9 mouse cellular contexts compared by ENCODE assay signal in the genomic region with DNA sequence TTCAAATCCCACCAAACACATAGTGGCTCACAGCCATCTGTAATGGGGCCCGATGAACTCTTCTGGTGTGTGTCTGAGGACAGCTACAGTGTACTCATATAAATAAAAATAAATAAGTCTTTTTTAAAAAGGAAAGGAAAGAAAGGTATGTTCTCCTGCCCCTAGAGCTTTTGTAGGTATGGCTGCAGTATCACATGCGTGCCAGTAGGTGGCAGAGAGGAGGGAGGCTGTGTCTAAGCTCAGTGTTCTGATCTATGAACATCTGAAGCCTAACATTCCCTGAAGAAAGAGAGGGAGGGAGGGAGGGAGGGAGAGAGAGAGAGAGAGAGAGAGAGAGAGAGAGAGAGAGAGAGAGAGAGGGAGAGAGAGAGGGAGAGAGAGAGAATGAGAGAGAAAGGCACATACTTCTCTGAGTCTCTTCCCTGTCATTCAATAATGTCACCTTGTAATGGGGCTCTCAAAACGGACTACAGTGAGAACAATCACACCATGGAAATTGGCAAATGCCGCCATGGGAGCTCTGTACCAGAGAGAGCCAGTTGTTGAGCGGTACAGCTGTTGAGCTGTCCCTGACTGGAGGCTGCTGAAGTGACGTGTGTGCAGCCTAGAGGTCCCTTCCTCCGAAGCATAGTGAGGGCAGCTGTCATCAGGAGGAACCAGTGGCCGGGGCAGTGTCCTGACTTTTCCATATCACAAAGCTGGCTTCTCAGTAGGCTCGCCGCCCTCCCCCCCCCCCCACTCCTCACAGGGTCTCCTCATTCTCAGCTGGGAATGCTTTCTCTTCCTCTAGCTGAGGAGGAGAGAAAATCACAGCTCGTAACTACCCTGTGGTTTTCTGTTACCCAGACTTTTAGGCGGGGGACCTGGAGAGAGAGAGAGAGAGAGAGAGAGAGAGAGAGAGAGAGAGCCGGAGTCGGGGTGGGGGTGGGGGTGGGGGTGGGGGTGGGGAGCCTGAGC. TPM values are rescaled to one million over a fixed set of nuclear protein-coding genes. Genes with fewer than 3 reads are reported as not detected.
A peak's percentile ranks its signal among the peaks of the same experiment; 100 is the strongest.
DNase-seq lines count a peak whose midpoint lies in the region; ATAC-seq and TF ChIP-seq lines count a peak whose summit lies in the region.
"Had no signal": no experiment of that assay in that cellular context is flagged by ENCODE, and none has a peak within 500 bp of the region (broad histone marks: within the 10 kb centered on the region; RNA-seq: fewer than 3 reads in every experiment).

No protein-coding gene starts in this region.

- H3K4me2 ChIP-seq in limb, embryonic 12.5 days = peak overlapping the region; percentile 37
- peak overlapping the region; percentile 22; the same call in 1 of the 2 replicates for H3K4me2 ChIP-seq in neural tube, embryonic 15.5 days

- whole genome bisulfite sequencing in heart, adult 2 months = 33% methylated on average over 12 of the region's 14 CpGs
- WGBS in limb, embryonic 12.5 days = 11% methylated on average over 13 of the region's 14 CpGs
- WGBS in neural tube, embryonic 15.5 days = 33% methylated on average over 14 of the region's 14 CpGs

- no peaks in the 10 kb centered on the region for H3K36me3 ChIP-seq in heart, adult 2 months (ENCODE audit: control insufficient read depth, insufficient read depth, low read length)
- H3K36me3 ChIP-seq in G1E (replicated peaks) = no peaks in the 10 kb centered on the region
- no peaks in the 10 kb centered on the region for H3K36me3 ChIP-seq in limb, embryonic 12.5 days
- no peaks in the 10 kb centered on the region for H3K36me3 ChIP-seq in neural tube, embryonic 15.5 days

- no peak for TF ChIP-seq POLR2A in heart, adult 2 months (IDR thresholded peaks at IDR 0.05; ENCODE audit: insufficient read depth, low read depth, low read length)

- H3K27me3 ChIP-seq in heart, adult 2 months (ENCODE audit: control insufficient read depth, insufficient read depth, low read length) = no peaks in the 10 kb centered on the region
- peaks cover 14% of the 10 kb centered on the region for H3K27me3 ChIP-seq in G1E (ENCODE audit: insufficient read depth, low read length)
- no peaks in the 10 kb centered on the region for H3K27me3 ChIP-seq in limb, embryonic 12.5 days
- peaks cover 5% of the 10 kb centered on the region; the same call in 1 of the 2 replicates for H3K27me3 ChIP-seq in neural tube, embryonic 15.5 days (replicated peaks)

- peak; percentile 72 for TF ChIP-seq CTCF in heart, adult 2 months (IDR thresholded peaks at IDR 0.05)
- peak; percentile 43 for TF ChIP-seq CTCF in G1E (IDR thresholded peaks at IDR 0.05; ENCODE audit: low read depth, low read length)

- no peak for DNase-seq in heart, adult 2 months
- DNase-seq in heart, adult 9 months (ENCODE audit: low spot score in 2 of 2) = no peak
- no peak for DNase-seq in G1E (ENCODE audit: low spot score)
- DNase-seq in left cerebral cortex, postnatal 36 days (ENCODE audit: low spot score in 2 of 2) = no peak
- no peak for DNase-seq in gastrocnemius, adult 18-20 months (ENCODE audit: low spot score)

- no peak for TF ChIP-seq EP300 in heart, adult 2 months (IDR thresholded peaks at IDR 0.05; ENCODE audit: insufficient read depth, low read depth, low read length)

- H3K4me3 ChIP-seq in heart, adult 2 months = no peak overlapping the region
- no peak overlapping the region for H3K4me3 ChIP-seq in G1E (ENCODE audit: low read depth, low read length)
- no peak overlapping the region for H3K4me3 ChIP-seq in limb, embryonic 12.5 days (replicated peaks)
- no peak overlapping the region for H3K4me3 ChIP-seq in neural tube, embryonic 15.5 days (replicated peaks)

- peaks cover 2% of the 10 kb centered on the region for H3K4me1 ChIP-seq in heart, adult 2 months (ENCODE audit: control insufficient read depth, insufficient read depth, low read length)
- no peaks in the 10 kb centered on the region for H3K4me1 ChIP-seq in G1E (ENCODE audit: insufficient read depth, low read depth, low read length)
- peaks cover 91% of the 10 kb centered on the region for H3K4me1 ChIP-seq in limb, embryonic 12.5 days (replicated peaks)
- peaks cover 16% of the 10 kb centered on the region for H3K4me1 ChIP-seq in neural tube, embryonic 15.5 days

- no peaks in the 10 kb centered on the region for H3K9me3 ChIP-seq in G1E (replicated peaks)
- H3K9me3 ChIP-seq in limb, embryonic 12.5 days = no peaks in the 10 kb centered on the region
- no peaks in the 10 kb centered on the region for H3K9me3 ChIP-seq in neural tube, embryonic 15.5 days (replicated peaks)

- no peaks in the 10 kb centered on the region for H3K79me2 ChIP-seq in heart, adult 2 months (replicated peaks; ENCODE audit: control insufficient read depth, insufficient read depth, low read length)

- peak; percentile 28; the same call in 1 of the 2 replicates for ATAC-seq in G1E (ENCODE audit: extremely low read depth, insufficient number of reproducible peaks, low FRiP score, poor library complexity, severe bottlenecking)
- peak; percentile 28; the same call in 1 of the 2 replicates for ATAC-seq in granulocyte monocyte progenitor cell, adult 5-6 weeks (replicated peaks; ENCODE audit: poor library complexity, severe bottlenecking)
- ATAC-seq in limb, embryonic 12.5 days (ENCODE audit: insufficient number of reproducible peaks, insufficient read depth, low FRiP score, low TSS enrichment, low read depth) = peak; percentile 61
- no peak for ATAC-seq in neural tube, embryonic 15.5 days (ENCODE audit: low FRiP score)

- H3K27ac ChIP-seq in heart, adult 2 months = no peak overlapping the region
- H3K27ac ChIP-seq in limb, embryonic 12.5 days = peak overlapping the region; percentile 96
- no peak overlapping the region for H3K27ac ChIP-seq in neural tube, embryonic 15.5 days (replicated peaks)
- H3K27ac ChIP-seq: macrophage had no signal

- intact Hi-C loops in heart, adult 2 months (cut with DNase I) = no loop called here
- intact Hi-C loops in left cerebral cortex, postnatal 36 days (cut with DNase I) = no loop called here

- no peak overlapping the region for H3K9ac ChIP-seq in heart, adult 2 months (ENCODE audit: low read depth, low read length)
- H3K9ac ChIP-seq in limb, embryonic 12.5 days (replicated peaks) = no peak overlapping the region
- H3K9ac ChIP-seq in neural tube, embryonic 15.5 days (replicated peaks) = no peak overlapping the region

RNA-seq across cellular contexts. Expression of a gene that starts 11.0 kb away (rescaled TPM):
- 1 to 10 TPM; 1.1 to 1.2 TPM for total RNA-seq in heart, adult 2 months (2021)
- 1.7 and 2.1 TPM in 2 replicates for polyA plus RNA-seq in heart, adult 2 months (2012; rRNA removed)
- total RNA-seq in G1E (2014; fragmentation: Nextera tagmentation) (not detected in 2 replicates), G1E (2017) (0.06 and 0.16 TPM in 2 replicates)
- not detected in 2 replicates for polyA plus RNA-seq in G1E (2012)
- 148 and 174 TPM in 2 replicates for total RNA-seq in granulocyte monocyte progenitor cell, adult 5-6 weeks (2014; fragmentation: Nextera tagmentation)
- total RNA-seq in granulocyte monocyte progenitor cell, adult 5-6 weeks (2017) = 115 and 120 TPM in 2 replicates
- 1.3 and 1.7 TPM in 2 replicates for polyA plus RNA-seq in limb, embryonic 12.5 days (2016; fragmentation: Nextera tagmentation; extraction: Ambion mirVana)
- polyA plus RNA-seq in neural tube, embryonic 15.5 days (2015; fragmentation: Nextera tagmentation; extraction: Ambion mirVana) = 1.1 and 2.3 TPM in 2 replicates
- total RNA-seq in left cerebral cortex, postnatal 36 days (2021) = 1 to 10 TPM; 1.8 to 2.3 TPM
- total RNA-seq in gastrocnemius, adult 18-20 months (2021) = under 1 TPM; 0.16 to 0.47 TPM

RNA-seq across cellular contexts. Expression of a gene that starts 31.6 kb away (rescaled TPM):
- total RNA-seq in heart, adult 2 months (2021) = 10 to 100 TPM; 43.3 to 49.6 TPM
- 34.9 and 39.4 TPM in 2 replicates for polyA plus RNA-seq in heart, adult 2 months (2012; rRNA removed)
- total RNA-seq in G1E (2014; fragmentation: Nextera tagmentation) (161 and 189 TPM in 2 replicates), G1E (2017) (177 and 198 TPM in 2 replicates)
- polyA plus RNA-seq in G1E (2012) = 503 and 573 TPM in 2 replicates
- 930 and 1,115 TPM in 2 replicates for total RNA-seq in granulocyte monocyte progenitor cell, adult 5-6 weeks (2014; fragmentation: Nextera tagmentation)
- total RNA-seq in granulocyte monocyte progenitor cell, adult 5-6 weeks (2017) = 1,419 and 1,485 TPM in 2 replicates
- 607 and 623 TPM in 2 replicates for polyA plus RNA-seq in limb, embryonic 12.5 days (2016; fragmentation: Nextera tagmentation; extraction: Ambion mirVana)
- polyA plus RNA-seq in neural tube, embryonic 15.5 days (2015; fragmentation: Nextera tagmentation; extraction: Ambion mirVana) = 244 and 272 TPM in 2 replicates
- total RNA-seq in left cerebral cortex, postnatal 36 days (2021) = 100 to 1,000 TPM in 1 of 2 experiments, 10 to 100 TPM in 1; 95.3 to 109 TPM
- total RNA-seq in gastrocnemius, adult 18-20 months (2021) = 10 to 100 TPM; 59.7 to 70.6 TPM

Comparison
In these comparisons a context has a peak if more than half of its experiments do, and no peak if none do; other contexts are left out.
1. RNA of a gene that starts 11.0 kb away (total RNA-seq): 115 to 174 TPM in granulocyte monocyte progenitor cell, adult 5-6 weeks; 1.8 to 2.3 TPM in left cerebral cortex, postnatal 36 days, 1.1 to 1.2 TPM in heart, adult 2 months, 0.16 to 0.47 TPM in gastrocnemius, adult 18-20 months and 0.06 to 0.16 TPM in G1E; every median in the first group is over 10 times any median in the second.
2. RNA of a gene that starts 31.6 kb away (total RNA-seq): 930 to 1,485 TPM in granulocyte monocyte progenitor cell, adult 5-6 weeks; 161 to 198 TPM in G1E, 95.3 to 109 TPM in left cerebral cortex, postnatal 36 days, 59.7 to 70.6 TPM in gastrocnemius, adult 18-20 months and 43.3 to 49.6 TPM in heart, adult 2 months; every median in the first group is over 4 times any median in the second.